Mouse (Mus musculus) myocyte (in vitro differentiated cells): ENCODE data around the gene Sdr9c7.

Experiments used
- CEBPB ChIP-seq: IDR thresholded peaks from 2 replicates; pipeline ENCODE4 v1.6.1; 2011; ENCODE audit warnings: mild to moderate bottlenecking, moderate library complexity; ENCODE audit not compliant: poor library complexity, insufficient read depth, severe bottlenecking
- E2F4 ChIP-seq: IDR thresholded peaks from one replicate; pipeline ENCODE4 v1.6.1; 2011; ENCODE audit warnings: mild to moderate bottlenecking, control low read depth, moderate library complexity; ENCODE audit not compliant: insufficient read depth
- MAX ChIP-seq: IDR thresholded peaks from one replicate; pipeline ENCODE4 v1.6.1; 2011; ENCODE audit warnings: low read depth, mild to moderate bottlenecking, control low read depth
- MYOD1 ChIP-seq, 3 experiments: IDR thresholded peaks; one replicate each; pipeline ENCODE4 v1.6.1; 2011; ENCODE audit warnings: control low read depth in 2 of 3, low read depth in 2 of 3, mild to moderate bottlenecking in 2 of 3, moderate library complexity in 1 of 3; ENCODE audit not compliant: insufficient read length in 2 of 3, control insufficient read depth in 1 of 3
- MYOG ChIP-seq, 3 experiments: IDR thresholded peaks; one replicate each; pipeline ENCODE4 v1.6.1; 2011; ENCODE audit warnings: control low read depth in 2 of 3, low read depth in 2 of 3, mild to moderate bottlenecking in 2 of 3; ENCODE audit not compliant: insufficient read length in 2 of 3, control insufficient read depth in 1 of 3, insufficient read depth in 1 of 3
- POLR2A ChIP-seq: IDR thresholded peaks from one replicate; pipeline ENCODE4 v1.6.1; 2011; ENCODE audit warnings: low read depth, mild to moderate bottlenecking, control low read depth, moderate library complexity; ENCODE audit not compliant: insufficient read length
- POLR2AphosphoS2 ChIP-seq: IDR thresholded peaks from one replicate; pipeline ENCODE4 v1.6.1; 2011; ENCODE audit warnings: low read depth, control low read depth; ENCODE audit not compliant: insufficient read length
- REST ChIP-seq: IDR thresholded peaks from one replicate; pipeline ENCODE4 v1.6.1; 2011; ENCODE audit warnings: mild to moderate bottlenecking, control low read depth, moderate library complexity; ENCODE audit not compliant: insufficient read depth, insufficient read length
- SRF ChIP-seq: IDR thresholded peaks from one replicate; pipeline ENCODE4 v1.6.1; 2011; ENCODE audit warnings: low read depth; ENCODE audit not compliant: control insufficient read depth, insufficient read length
- TCF12 ChIP-seq: IDR thresholded peaks from one replicate; pipeline ENCODE4 v1.6.1; 2011; ENCODE audit warnings: mild to moderate bottlenecking, control low read depth; ENCODE audit not compliant: poor library complexity, insufficient read depth, severe bottlenecking
- TCF3 ChIP-seq: IDR thresholded peaks from one replicate; pipeline ENCODE4 v1.6.1; 2011; ENCODE audit warnings: low read depth, control low read depth; ENCODE audit not compliant: insufficient read length
- USF1 ChIP-seq: IDR thresholded peaks from one replicate; pipeline ENCODE4 v1.6.1; 2011; ENCODE audit warnings: low read depth, mild to moderate bottlenecking, control low read depth, moderate library complexity

DNA sequence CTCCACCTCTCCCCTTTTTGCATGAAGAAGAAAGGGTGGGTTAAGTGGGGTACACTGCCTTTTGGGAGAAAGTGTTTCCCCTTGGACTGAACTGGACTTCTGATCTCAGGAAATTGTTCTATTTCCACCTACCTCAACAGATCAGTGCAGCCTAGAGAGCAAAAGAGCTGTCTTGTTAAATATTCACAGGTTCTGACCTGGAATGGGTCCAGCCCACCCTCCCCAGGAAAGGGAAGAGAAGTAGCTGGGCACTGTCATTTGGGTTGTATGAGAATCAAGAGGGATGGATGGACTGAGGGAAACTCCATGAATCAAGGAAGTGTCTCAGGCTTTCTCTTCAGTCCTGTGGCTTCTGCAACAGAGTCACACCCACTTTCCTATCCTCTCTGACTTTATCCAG is 33.4 kb upstream of the Sdr9c7 start:
- TF ChIP-seq USF1, result no peak
- TF ChIP-seq E2F4, result no peak
- no peak for TF ChIP-seq POLR2AphosphoS2
- no peak for TF ChIP-seq POLR2A
- no peak for TF ChIP-seq TCF3
- TF ChIP-seq CEBPB, result no peak
- TF ChIP-seq MAX, result no peak
- TF ChIP-seq MYOD1 (IDR thresholded peaks at IDR 0.05; ENCODE audit: control insufficient read depth in 1 of 3, insufficient read length in 2 of 3, low read depth in 2 of 3), result no peak
- no peak for TF ChIP-seq MYOG (IDR thresholded peaks at IDR 0.05; ENCODE audit: control insufficient read depth in 1 of 3, insufficient read depth in 1 of 3, insufficient read length in 2 of 3, low read depth in 2 of 3)
- no peak for TF ChIP-seq TCF12
- TF ChIP-seq REST, result no peak
- no peak for TF ChIP-seq SRF
